Mouse (Mus musculus): ENCODE data around the gene 7530416G11Rik. TPM values are rescaled to one million over a fixed set of nuclear protein-coding genes. Genes with fewer than 3 reads are reported as not detected.

Gene 7530416G11Rik
- polyA plus RNA-seq (2017; shearing (Covaris generic)): not detected

GRCm38 (mm10) chr15:85503127-85503526 is at the start of gene 7530416G11Rik:
Gene 7530416G11Rik, minus strand, starts transcription at chr15:85503227.

Other genes with a start within 250 kb of the 7530416G11Rik start
- 137 TPM for gene Atxn10, start 167.0 kb downstream of the 7530416G11Rik start, polyA plus RNA-seq (2017; shearing (Covaris generic))
- gene Wnt7b, start 79.2 kb upstream of the 7530416G11Rik start, polyA plus RNA-seq (2017; shearing (Covaris generic)): not detected
- not detected for gene Ppara, start 231.8 kb upstream of the 7530416G11Rik start, polyA plus RNA-seq (2017; shearing (Covaris generic))

Data from inflammation-experienced regulatory T-cells, adult 16 weeks (primary cell).